Mouse (Mus musculus): Measurements from ENCODE around the gene Grik4. TPM values are rescaled to one million over a fixed set of nuclear protein-coding genes. Genes with fewer than 3 reads are reported as not detected.

Gene Grik4
- total RNA-seq, 2 experiments from 2014 or later = 0.07 TPM; not detected in 1

GRCm38 (mm10) chr9:42469323-42469722, 475.0 kb downstream of the Grik4 start:
- DNase-seq = no peak
- intact Hi-C loops (cut with DNase I) = no loop called here

- intact Hi-C loops (cut with DNase I) = no loop called here
- DNase-seq = no peak
Observed at GRCm38 (mm10) chr9:42468360-42468759, 475.9 kb downstream of the Grik4 start.

Small RNA genes within 50 kb of the gene (microRNA-seq; reads per million reads assigned to microRNA genes)
- gene Gm27509 = 0 reads per million in 2 experiments

Other genes starting within 250 kb of the Grik4 start
- 100 to 1,000 TPM; 167 to 181 TPM for gene Arhgef12, start 162.7 kb upstream of the Grik4 start, total RNA-seq (2021)
- 1 to 10 TPM; 7.4 to 9.1 TPM for gene Tmem136, start 172.1 kb upstream of the Grik4 start, total RNA-seq (2021)